Mouse (Mus musculus) spleen, adult 2 months (tissue): ENCODE data around the gene Adamts15.

Source experiments
- CTCF ChIP-seq: fragments of 200-500 bp; IDR thresholded peaks from 2 replicates; pipeline ENCODE4 v1.5.1; 2011; ENCODE audit warnings: mild to moderate bottlenecking, inconsistent platforms; ENCODE audit not compliant: insufficient read depth, insufficient read length, insufficient replicate concordance; ENCODE audit errors: extremely low read depth
- POLR2A ChIP-seq: fragments of 200-500 bp; IDR thresholded peaks from 2 replicates; pipeline ENCODE4 v1.6.1; 2011; ENCODE audit warnings: low read depth, low read length, inconsistent platforms

- TF ChIP-seq CTCF (no peak), POLR2A (no peak)
These were observed 41.5 kb upstream of the Adamts15 start for GRCm38 (mm10) chr9:30963780-30964179.
